8 mouse cellular contexts compared by ENCODE assay signal in genomic region chr3:88686734-88687611, GRCm38 (mm10). TPM values are rescaled to one million over a fixed set of nuclear protein-coding genes. Genes with fewer than 3 reads are reported as not detected.
DNase-seq lines count a peak whose midpoint lies in the region; ATAC-seq and TF ChIP-seq lines count a peak whose summit lies in the region.

No protein-coding gene starts in this region.

- H3K4me3 ChIP-seq in heart, embryonic 10.5 days, result peak overlapping the region; percentile 96
- H3K4me3 ChIP-seq in E14TG2a.4 (replicated peaks; ENCODE audit: low read length), result peak overlapping the region; percentile 97
- H3K4me3 ChIP-seq in forebrain, embryonic 12.5 days (replicated peaks), result peak overlapping the region; percentile 97
- peak overlapping the region; percentile 84 for H3K4me3 ChIP-seq in liver, embryonic 13.5 days (replicated peaks)

- H3K36me3 ChIP-seq in heart, embryonic 10.5 days, result peaks cover 44% of the 10 kb centered on the region
- peaks cover 55% of the 10 kb centered on the region for H3K36me3 ChIP-seq in E14TG2a.4 (ENCODE audit: insufficient read depth, low read length)
- H3K36me3 ChIP-seq in forebrain, embryonic 12.5 days (replicated peaks), result peaks cover 48% of the 10 kb centered on the region
- H3K36me3 ChIP-seq in liver, embryonic 13.5 days, result peaks cover 44% of the 10 kb centered on the region

- peak; percentile 73 for DNase-seq in heart, embryonic 10.5 days (ENCODE audit: low spot score)
- DNase-seq in heart, postnatal 10 days, result no peak
- no peak for DNase-seq in liver, embryonic 13.5 days
- no peak for DNase-seq in frontal cortex, postnatal 14 days (ENCODE audit: low spot score in 2 of 2)
- DNase-seq in urinary bladder, postnatal 25 days (ENCODE audit: low spot score), result no peak

- intact Hi-C loops in heart, postnatal 10 days (cut with DNase I), result loop anchor here (2.0 kb wide), 1 partner anchor 16 kb away; no protein-coding TSS in a partner anchor

- peak overlapping the region; percentile 91 for H3K4me2 ChIP-seq in forebrain, embryonic 12.5 days
- H3K4me2 ChIP-seq in liver, embryonic 13.5 days, result peak overlapping the region; percentile 88

- no peak for ATAC-seq in forebrain, embryonic 12.5 days (ENCODE audit: low FRiP score)
- ATAC-seq in liver, embryonic 13.5 days (ENCODE audit: low read depth), result no peak
- ATAC-seq in inflammation-experienced regulatory T-cells, adult 6 months, result no peak

- peak overlapping the region; percentile 97 for H3K9ac ChIP-seq in forebrain, embryonic 12.5 days
- H3K9ac ChIP-seq in liver, embryonic 13.5 days, result peak overlapping the region; percentile 93

- H3K4me1 ChIP-seq in heart, embryonic 10.5 days, result peaks cover 15% of the 10 kb centered on the region
- H3K4me1 ChIP-seq in E14TG2a.4 (replicated peaks; ENCODE audit: low read depth, low read length), result peaks cover 41% of the 10 kb centered on the region
- peaks cover 16% of the 10 kb centered on the region for H3K4me1 ChIP-seq in forebrain, embryonic 12.5 days
- H3K4me1 ChIP-seq in liver, embryonic 13.5 days (replicated peaks), result peaks cover 33% of the 10 kb centered on the region

- no peak for TF ChIP-seq CTCF in E14TG2a.4 (conservative IDR thresholded peaks at IDR 0.05; ENCODE audit: low read length)

- no peaks in the 10 kb centered on the region for H3K27me3 ChIP-seq in heart, embryonic 10.5 days (ENCODE audit: insufficient read depth, poor library complexity, severe bottlenecking)
- H3K27me3 ChIP-seq in E14TG2a.4 (ENCODE audit: insufficient read depth, low read length), result no peaks in the 10 kb centered on the region
- H3K27me3 ChIP-seq in forebrain, embryonic 12.5 days, result no peaks in the 10 kb centered on the region
- H3K27me3 ChIP-seq in liver, embryonic 13.5 days, result no peaks in the 10 kb centered on the region

- peak overlapping the region; percentile 99 for H3K27ac ChIP-seq in heart, embryonic 10.5 days
- H3K27ac ChIP-seq in forebrain, embryonic 12.5 days, result peak overlapping the region; percentile 97
- H3K27ac ChIP-seq in liver, embryonic 13.5 days, result peak overlapping the region; percentile 89

- 39% methylated on average over 13 of the region's 13 CpGs for WGBS in heart, embryonic 10.5 days
- WGBS in forebrain, embryonic 12.5 days, result 65% methylated on average over 13 of the region's 13 CpGs
- 14% methylated on average over 13 of the region's 13 CpGs for WGBS in liver, embryonic 13.5 days (ENCODE audit: insufficient replicate concordance)

- no peaks in the 10 kb centered on the region for H3K9me3 ChIP-seq in heart, embryonic 10.5 days
- H3K9me3 ChIP-seq in E14TG2a.4 (ENCODE audit: low read length), result no peaks in the 10 kb centered on the region
- H3K9me3 ChIP-seq in forebrain, embryonic 12.5 days, result no peaks in the 10 kb centered on the region
- no peaks in the 10 kb centered on the region for H3K9me3 ChIP-seq in liver, embryonic 13.5 days (replicated peaks)

RNA-seq across cellular contexts. Expression of gene Khdc4, which starts 1.4 kb away (rescaled TPM):
- polyA plus RNA-seq in heart, embryonic 10.5 days (2016; fragmentation: Nextera tagmentation; extraction: Ambion mirVana), result 73.3 and 87.3 TPM in 2 replicates
- 10 to 100 TPM; 39.5 to 42.9 TPM for total RNA-seq in heart, postnatal 10 days (2021)
- 117 and 118 TPM in 2 replicates for polyA plus RNA-seq in forebrain, embryonic 12.5 days (2016; fragmentation: Nextera tagmentation; extraction: Ambion mirVana)
- 23.8 and 29.9 TPM in 2 replicates for polyA plus RNA-seq in liver, embryonic 13.5 days (2015; fragmentation: Nextera tagmentation; extraction: Ambion mirVana)
- polyA plus RNA-seq in inflammation-experienced regulatory T-cells, adult 6 months (2017; shearing (Covaris generic)), result 10 to 100 TPM; 36.1 to 57.0 (median 47.9) TPM

RNA-seq across cellular contexts. Expression of gene Rit1, which starts 29.7 kb away (rescaled TPM):
- polyA plus RNA-seq in heart, embryonic 10.5 days (2016; fragmentation: Nextera tagmentation; extraction: Ambion mirVana), result 40.5 and 42.5 TPM in 2 replicates
- total RNA-seq in heart, postnatal 10 days (2021), result 10 to 100 TPM; 59.4 to 70.2 TPM
- polyA plus RNA-seq in forebrain, embryonic 12.5 days (2016; fragmentation: Nextera tagmentation; extraction: Ambion mirVana), result 38.2 and 40.9 TPM in 2 replicates
- polyA plus RNA-seq in liver, embryonic 13.5 days (2015; fragmentation: Nextera tagmentation; extraction: Ambion mirVana), result 34.4 and 36.3 TPM in 2 replicates
- 10 to 100 TPM; 34.1 to 55.2 (median 40.3) TPM for polyA plus RNA-seq in inflammation-experienced regulatory T-cells, adult 6 months (2017; shearing (Covaris generic))

RNA-seq across cellular contexts. Expression of gene Rxfp4, which starts 34.0 kb away (rescaled TPM):
- not detected in 2 replicates for polyA plus RNA-seq in heart, embryonic 10.5 days (2016; fragmentation: Nextera tagmentation; extraction: Ambion mirVana)
- not detected for total RNA-seq in heart, postnatal 10 days (2021)
- polyA plus RNA-seq in forebrain, embryonic 12.5 days (2016; fragmentation: Nextera tagmentation; extraction: Ambion mirVana), result not detected in 2 replicates
- polyA plus RNA-seq in liver, embryonic 13.5 days (2015; fragmentation: Nextera tagmentation; extraction: Ambion mirVana), result not detected in 2 replicates
- polyA plus RNA-seq in inflammation-experienced regulatory T-cells, adult 6 months (2017; shearing (Covaris generic)), result not detected
